Mouse (Mus musculus): ENCODE measurements around the gene Gm20662.

Gene Gm20662

GRCm38 (mm10) chr9:108052411-108052810 lies 56.3 kb downstream of the Gm20662 start:
- CTCF ChIA-PET, result interaction anchor here (1.2 to 1.6 kb wide), 2 partner anchors 17 to 88 kb away, joined by 3 to 4 read pairs; no protein-coding TSS in a partner anchor

DNA sequence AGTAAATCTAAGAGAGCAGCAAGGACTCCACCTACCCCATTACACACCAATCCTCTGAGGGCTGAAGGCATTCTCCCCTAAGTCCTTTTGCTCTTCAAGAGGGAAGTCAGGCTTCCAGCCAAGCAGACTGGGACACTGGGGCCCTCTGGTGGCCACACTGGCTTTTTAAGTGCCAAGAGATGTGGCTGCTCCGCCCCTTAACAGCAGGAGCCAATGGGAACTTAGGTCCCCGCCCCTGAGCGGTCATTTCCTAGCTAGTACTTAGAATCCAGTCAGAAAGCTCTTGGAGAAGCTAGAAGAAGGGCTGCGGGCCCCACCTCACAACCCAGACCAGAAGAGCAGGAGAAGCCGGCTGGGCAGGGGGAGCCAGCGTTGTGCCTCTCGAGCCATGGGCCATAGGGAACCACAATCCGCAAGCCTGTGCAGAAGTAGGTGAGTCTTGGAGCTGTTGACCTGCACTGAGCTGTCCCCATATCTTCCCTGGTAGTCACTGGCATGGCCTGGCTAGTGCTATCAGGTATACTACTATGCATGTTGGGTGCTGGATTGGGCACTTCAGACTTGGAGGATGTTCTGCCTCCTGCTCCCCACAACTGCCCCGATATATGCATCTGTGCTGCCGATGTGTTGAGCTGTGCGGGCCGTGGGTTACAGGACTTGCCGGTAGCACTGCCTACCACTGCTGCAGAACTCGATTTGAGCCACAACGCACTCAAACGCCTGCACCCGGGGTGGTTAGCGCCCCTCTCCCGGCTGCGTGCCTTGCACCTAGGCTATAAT lies 56.9 kb downstream of the Gm20662 start, which contains the start of gene Amigo3:
TSS of gene Amigo3 (plus strand) at position 275 of the 780 bp plus-strand sequence.
- CTCF ChIA-PET, result interaction anchor here (0.7 to 1.6 kb wide), 3 partner anchors 18 to 89 kb away, joined by 3 to 4 read pairs (median 3); no protein-coding TSS in a partner anchor

GRCm38 (mm10) chr9:108053665-108054225 lies 57.6 kb downstream of the Gm20662 start:
- CTCF ChIA-PET, result interaction anchor here (0.7 kb wide), 1 partner anchor 53 kb away, joined by 3 read pairs; no protein-coding TSS in a partner anchor

DNA sequence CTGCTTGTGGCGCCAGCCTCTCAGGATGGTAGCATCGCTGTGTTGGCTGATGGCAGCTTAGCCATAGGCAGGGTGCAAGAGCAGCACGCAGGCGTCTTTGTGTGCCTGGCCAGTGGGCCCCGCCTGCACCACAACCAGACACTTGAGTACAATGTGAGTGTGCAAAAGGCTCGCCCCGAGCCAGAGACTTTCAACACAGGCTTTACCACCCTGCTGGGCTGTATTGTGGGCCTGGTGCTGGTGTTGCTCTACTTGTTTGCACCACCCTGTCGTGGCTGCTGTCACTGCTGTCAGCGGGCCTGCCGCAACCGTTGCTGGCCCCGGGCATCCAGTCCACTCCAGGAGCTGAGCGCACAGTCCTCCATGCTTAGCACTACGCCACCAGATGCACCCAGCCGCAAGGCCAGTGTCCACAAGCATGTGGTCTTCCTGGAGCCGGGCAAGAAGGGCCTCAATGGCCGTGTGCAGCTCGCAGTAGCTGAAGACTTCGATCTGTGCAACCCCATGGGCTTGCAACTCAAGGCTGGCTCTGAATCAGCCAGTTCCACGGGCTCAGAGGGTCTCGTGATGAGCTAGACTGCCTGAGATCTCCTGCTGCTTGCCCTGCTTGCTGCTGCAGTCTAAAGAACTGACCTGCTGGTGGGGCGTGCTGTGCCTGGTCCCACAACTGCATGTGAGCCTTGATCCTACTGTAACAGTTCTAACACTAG lies 58.3 kb downstream of the Gm20662 start:
- CTCF ChIA-PET, result no interaction called here

DNA sequence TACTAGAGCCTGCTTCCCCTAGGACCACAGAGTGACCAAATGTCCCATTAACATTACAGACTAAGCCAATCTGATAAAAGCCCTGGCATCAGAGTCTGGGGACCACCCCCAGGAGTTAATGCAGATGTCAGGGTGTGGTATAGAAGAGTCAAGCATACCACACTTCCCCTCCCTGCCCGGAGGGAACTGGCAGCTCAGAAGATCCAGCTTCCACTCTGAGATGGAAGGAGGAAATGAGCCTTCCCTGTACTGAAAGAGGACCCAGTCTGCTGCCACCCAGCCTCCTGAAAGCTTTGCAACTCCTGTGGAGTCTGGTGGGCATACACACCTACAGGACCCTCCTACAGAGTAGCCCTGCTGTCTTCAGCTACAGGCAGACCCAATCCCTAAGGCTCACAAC lies 58.9 kb downstream of the Gm20662 start:
- CTCF ChIA-PET, result no interaction called here

GRCm38 (mm10) chr9:108055661-108056237 lies 59.6 kb downstream of the Gm20662 start:
- CTCF ChIA-PET, result interaction anchor here (0.6 kb wide), 1 partner anchor 318 kb away, joined by 5 read pairs; no protein-coding TSS in a partner anchor

DNA sequence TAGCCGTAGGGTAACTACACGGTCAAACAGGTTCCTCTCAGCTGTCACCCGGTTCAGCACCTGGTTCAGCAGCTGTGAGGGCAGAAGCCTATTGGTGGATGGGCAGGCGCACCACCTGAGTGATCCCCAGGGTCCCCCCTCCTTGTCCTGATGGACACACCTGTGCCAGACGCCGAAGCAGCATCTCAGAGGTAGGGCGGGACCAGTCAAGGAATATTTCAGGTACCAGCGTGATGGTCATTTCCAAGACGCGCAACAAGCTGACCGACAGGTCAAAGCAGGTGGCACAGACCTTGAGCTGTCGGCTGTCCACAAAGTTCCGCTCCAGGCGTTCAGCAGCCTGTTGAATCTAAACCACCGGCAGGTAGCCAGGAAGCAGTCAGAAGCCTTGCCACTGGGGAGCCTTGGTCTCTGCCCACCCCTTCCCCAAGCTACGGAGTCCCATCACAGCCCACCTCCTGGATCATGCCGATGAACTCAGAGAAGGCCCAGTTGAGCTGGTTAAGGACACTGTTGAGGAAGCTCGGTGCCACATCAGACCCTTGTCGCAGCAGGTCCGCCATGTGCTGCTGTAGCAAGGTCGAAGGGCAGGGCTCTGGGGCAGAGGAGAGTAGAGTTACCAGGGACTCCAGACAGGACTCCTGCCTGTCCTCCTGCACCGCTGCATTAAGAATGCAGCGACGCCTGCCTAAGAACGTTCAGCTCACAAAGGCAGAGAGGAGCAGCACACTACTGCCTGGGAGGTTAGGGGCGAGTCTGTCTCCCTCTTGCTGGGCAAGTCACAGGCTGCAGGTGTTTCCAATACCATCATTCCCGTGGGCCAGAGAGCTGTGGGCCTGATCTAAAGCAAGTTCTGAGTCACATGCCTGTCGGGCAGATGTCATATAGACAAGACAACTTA lies 60.5 kb downstream of the Gm20662 start:
- CTCF ChIA-PET, result interaction anchor here (0.6 to 0.7 kb wide), 2 partner anchors 206 to 319 kb away, joined by 5 read pairs; no protein-coding TSS in a partner anchor

DNA sequence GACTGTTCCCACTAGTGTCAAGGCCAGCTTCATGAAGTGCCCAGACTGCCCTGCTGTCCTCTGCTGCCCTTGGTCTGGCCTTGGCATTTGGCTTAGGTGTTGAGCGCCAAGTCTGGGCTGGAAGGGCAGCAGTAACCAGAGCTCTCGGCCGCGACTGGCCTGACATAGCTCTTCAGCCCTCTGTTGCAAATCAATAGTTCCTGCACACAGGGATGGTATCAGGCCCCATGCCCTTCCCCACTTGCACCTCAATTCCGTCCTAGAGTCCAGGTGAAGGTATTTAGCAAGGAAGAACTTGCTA lies 61.1 kb downstream of the Gm20662 start:
- CTCF ChIA-PET, result interaction anchor here (0.7 kb wide), 1 partner anchor 207 kb away, joined by 5 read pairs; no protein-coding TSS in a partner anchor

DNA sequence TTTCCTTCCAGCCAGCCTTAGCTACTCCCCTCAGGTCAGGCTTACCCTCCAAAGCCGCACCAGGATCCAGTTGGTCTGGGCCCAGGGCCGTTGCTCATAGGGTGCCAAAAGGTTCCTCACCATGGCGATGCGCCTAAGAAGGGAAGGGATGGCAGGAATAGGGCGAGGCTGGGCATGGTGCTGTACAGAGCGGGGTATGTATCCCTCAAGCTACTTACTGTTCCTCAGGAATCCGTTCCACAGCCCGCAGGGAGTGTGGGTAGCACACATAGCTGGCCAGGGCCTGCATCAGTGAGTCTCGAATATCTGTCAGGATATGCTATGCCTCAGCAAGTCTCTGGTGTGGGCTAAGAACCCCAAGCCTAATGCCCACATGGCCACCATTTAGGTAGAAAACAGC lies 62.1 kb downstream of the Gm20662 start:
- CTCF ChIA-PET, result no interaction called here

DNA sequence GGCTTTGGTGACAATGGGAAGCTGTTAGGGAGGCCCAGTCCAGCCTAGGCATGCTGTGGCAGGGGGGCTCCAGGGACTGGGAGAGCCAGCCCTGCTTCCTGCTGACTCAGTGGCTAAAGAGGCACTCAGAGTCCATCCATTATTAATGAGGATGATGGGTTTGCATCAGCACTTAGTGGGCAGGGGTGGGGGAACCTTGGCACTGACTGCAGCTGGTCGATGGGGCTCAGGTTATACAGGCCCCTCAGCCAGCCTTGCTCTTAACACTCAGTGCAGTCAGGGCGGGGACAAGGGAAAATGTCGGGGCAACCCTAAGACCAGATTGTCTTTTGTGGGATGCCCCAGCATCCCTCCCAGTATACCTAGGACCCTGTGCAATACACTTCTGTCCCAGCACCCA lies 66.0 kb downstream of the Gm20662 start:
- CTCF ChIA-PET, result interaction anchor here (0.6 kb wide), 1 partner anchor 999 kb away, joined by 5 read pairs; no protein-coding TSS in a partner anchor

DNA sequence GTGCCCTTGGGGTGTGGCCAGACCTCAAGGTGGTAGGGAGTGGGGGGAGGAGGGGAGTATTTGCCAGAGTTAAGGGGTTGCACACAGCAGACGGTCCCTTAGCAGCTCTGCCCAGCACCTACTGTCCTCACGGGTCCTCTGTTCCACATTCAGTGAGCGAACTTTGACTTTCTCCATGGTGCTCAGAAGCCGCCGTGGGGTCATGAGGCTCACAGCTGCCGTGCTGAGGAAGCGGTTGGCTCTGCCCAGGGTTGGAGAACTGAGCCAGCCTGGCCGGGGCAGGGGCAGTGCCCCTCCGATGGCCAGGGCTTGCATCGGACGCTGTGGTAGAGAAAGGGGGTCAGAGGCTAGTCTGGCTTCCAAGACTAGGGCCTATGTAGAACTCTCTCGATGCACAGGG lies 67.2 kb downstream of the Gm20662 start:
- CTCF ChIA-PET, result no interaction called here

DNA sequence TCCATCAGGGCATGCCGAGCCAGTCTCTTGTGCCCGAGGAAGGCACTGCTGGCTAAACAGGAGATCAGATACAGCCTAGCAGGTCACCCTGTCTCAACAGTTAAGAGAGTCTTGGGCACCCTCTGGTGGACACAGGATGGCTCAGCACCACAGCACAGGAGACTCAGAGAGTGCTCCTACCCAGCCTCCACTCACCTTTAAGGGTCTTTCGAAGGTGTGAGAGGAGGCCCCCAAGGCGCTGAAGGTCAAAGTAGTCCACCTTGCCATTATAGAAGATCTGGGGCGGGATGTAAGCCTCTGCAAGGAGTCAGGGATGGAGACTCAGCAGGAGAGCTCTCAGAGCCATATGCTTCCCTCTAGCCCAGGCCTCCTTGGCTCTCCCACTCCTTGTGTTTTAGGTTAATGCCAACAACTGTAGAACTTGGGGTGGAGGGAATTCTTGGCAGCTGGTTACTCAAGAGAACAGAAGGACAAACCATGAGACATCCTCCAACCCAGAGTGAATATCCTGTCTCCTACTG lies 69.4 kb downstream of the Gm20662 start:
- CTCF ChIA-PET, result interaction anchor here (0.9 kb wide), 1 partner anchor 95 kb away, joined by 3 read pairs; no protein-coding TSS in a partner anchor

- CTCF ChIA-PET, result interaction anchor here (0.7 kb wide), 1 partner anchor 143 kb away, joined by 3 read pairs; no protein-coding TSS in a partner anchor
Measured at GRCm38 (mm10) chr9:108067199-108067598, 71.0 kb downstream of the Gm20662 start.

GRCm38 (mm10) chr9:108067900-108068299 lies 71.8 kb downstream of the Gm20662 start:
- CTCF ChIA-PET, result no interaction called here

DNA sequence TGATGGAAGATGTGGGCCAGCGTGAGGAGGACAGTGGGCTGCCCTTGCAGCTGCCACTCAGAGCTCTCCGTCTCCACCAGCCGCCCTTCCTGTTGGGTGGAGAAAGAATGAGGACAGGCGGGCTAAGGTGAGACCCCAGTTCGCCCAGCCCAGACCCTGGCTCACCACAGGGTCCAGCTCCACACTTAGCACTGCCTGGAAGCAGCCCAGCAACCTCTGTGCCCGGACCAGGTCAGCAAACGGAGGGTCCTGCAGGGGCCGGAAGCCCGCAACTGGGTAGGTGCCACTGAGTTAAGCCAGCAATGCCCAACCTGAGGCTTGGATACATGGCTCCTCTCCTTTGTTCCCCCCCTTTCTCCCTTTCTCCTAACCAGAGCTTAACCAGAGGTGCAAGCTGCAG lies 72.9 kb downstream of the Gm20662 start:
- CTCF ChIA-PET, result no interaction called here

DNA sequence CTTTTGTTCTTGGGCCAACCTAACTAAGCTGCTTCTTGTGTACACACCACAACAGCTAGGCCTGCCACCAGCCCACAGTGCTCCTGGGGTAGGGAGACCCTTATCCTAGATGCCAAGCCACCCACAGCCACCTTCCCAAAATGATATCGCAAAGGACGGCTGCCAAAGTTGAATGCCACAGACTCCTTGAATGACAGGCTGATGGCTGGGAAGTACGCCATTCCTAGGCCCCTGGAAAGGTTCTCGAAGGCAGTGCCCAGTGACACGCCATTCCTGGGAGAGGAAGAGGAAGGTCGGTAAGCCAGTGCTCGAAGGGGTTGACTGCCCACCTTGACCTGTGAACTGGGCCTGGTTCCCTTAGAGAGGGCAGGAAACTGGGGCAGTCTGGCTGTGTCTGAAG lies 73.4 kb downstream of the Gm20662 start:
- CTCF ChIA-PET, result interaction anchor here (0.6 kb wide), 1 partner anchor 883 kb away, joined by 3 read pairs; no protein-coding TSS in a partner anchor

GRCm38 (mm10) chr9:108071801-108072200 lies 75.7 kb downstream of the Gm20662 start:
- CTCF ChIA-PET, result no interaction called here

DNA sequence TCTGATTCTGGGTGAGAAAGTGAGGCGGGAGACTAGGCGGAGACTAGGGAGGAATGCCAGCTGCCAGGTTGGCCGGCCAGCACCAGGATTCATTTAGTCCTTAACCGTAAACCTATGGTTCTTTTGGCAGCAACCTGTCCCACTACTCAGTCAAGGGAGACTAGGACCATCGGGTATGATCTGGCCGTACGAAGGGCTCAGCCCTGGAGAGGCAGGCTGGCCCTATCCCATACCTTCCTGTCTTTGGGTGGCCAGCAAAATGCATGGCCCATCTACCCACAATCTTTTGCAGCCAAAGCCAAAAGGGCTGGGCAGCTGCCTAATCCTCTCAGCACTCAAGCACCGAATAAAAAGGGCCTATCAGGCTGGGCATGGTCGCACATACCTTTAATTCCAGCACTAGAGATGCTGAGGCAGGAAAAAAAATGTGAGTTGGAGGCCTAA lies 76.4 kb downstream of the Gm20662 start:
- CTCF ChIA-PET, result no interaction called here

- CTCF ChIA-PET, result no interaction called here
Measured at GRCm38 (mm10) chr9:108073141-108073930, 77.2 kb downstream of the Gm20662 start.

- CTCF ChIA-PET, result no interaction called here
Measured at GRCm38 (mm10) chr9:108080168-108080567, 84.0 kb downstream of the Gm20662 start, which contains the start of gene Mst1. TSS of gene Mst1 (plus strand) at chr9:108080436.
